Mouse (Mus musculus) CH12.LX (cell line): ENCODE results near the gene Brms1l. TPM values are rescaled to one million over a fixed set of nuclear protein-coding genes. Genes with fewer than 3 reads are reported as not detected.
"Not testable (repeated sequence)": the region's sequence is repeated elsewhere in the genome, so short reads cannot be mapped to it uniquely, and the experiment has no call there.

Experiments used
- DNase-seq: peaks from one replicate; pipeline ENCODE4 v3.0.0-alpha.2; 2013; ENCODE audit errors: extremely low read depth
- H3K27ac ChIP-seq: 2 replicates; pipeline ENCODE4 v1.5.1; 2012; ENCODE audit warnings: low read depth, mild to moderate bottlenecking, control low read depth, moderate library complexity; ENCODE audit not compliant: insufficient read depth
- H3K27me3 ChIP-seq: replicated peaks from 2 replicates; pipeline ENCODE3; 2012; ENCODE audit warnings: inconsistent platforms
- H3K36me3 ChIP-seq, 2 experiments: replicated peaks in 1 of 2; 2 replicates each; pipeline versions ENCODE3 to v1.6.1; 2012; ENCODE audit warnings: inconsistent platforms in 1 of 2, low read length in 1 of 2, mild to moderate bottlenecking in 1 of 2, mixed read lengths in 1 of 2, moderate library complexity in 1 of 2; ENCODE audit not compliant: control insufficient read depth in 1 of 2, insufficient read depth in 1 of 2
- H3K4me1 ChIP-seq, 2 experiments: 2 replicates each; pipeline ENCODE4 v1.6.1; 2012; ENCODE audit warnings: inconsistent platforms in 1 of 2, moderate library complexity in 1 of 2; ENCODE audit not compliant: insufficient read depth in 2 of 2, control insufficient read depth in 1 of 2
- H3K4me2 ChIP-seq: 2 replicates; pipeline ENCODE4 v1.6.1; 2012; ENCODE audit warnings: low read depth, mild to moderate bottlenecking, control low read depth; ENCODE audit not compliant: poor library complexity, insufficient read depth, severe bottlenecking
- H3K4me3 ChIP-seq, 3 experiments: fragments of 150-350 bp in 1 of 3; sonication (generic) in 1 of 3; replicated peaks in 1 of 3; 2 replicates each; pipeline versions ENCODE3 to v1.5.1; 2011 to 2012; ENCODE audit warnings: low read depth in 2 of 3, low read length in 2 of 3, mild to moderate bottlenecking in 2 of 3, moderate library complexity in 2 of 3, control low read depth in 1 of 3, improper control_type of control experiment in 1 of 3, inconsistent platforms in 1 of 3, mixed read lengths in 1 of 3; ENCODE audit not compliant: poor library complexity in 1 of 3
- H3K79me2 ChIP-seq: replicated peaks from 2 replicates; pipeline ENCODE4 v1.6.1; 2012; ENCODE audit warnings: mild to moderate bottlenecking, moderate library complexity; ENCODE audit not compliant: control insufficient read depth, poor library complexity, insufficient read depth, severe bottlenecking; ENCODE audit errors: extremely low read depth
- H3K9ac ChIP-seq: 2 replicates; pipeline ENCODE4 v1.6.1; 2012; ENCODE audit warnings: low read depth, mild to moderate bottlenecking, control low read depth, moderate library complexity; ENCODE audit not compliant: insufficient read depth
- H3K9me3 ChIP-seq: replicated peaks from 2 replicates; pipeline ENCODE3; 2012; ENCODE audit warnings: low read length, inconsistent platforms, mixed read lengths
- BHLHE40 ChIP-seq: IDR thresholded peaks from 2 replicates; pipeline ENCODE4 v1.6.1; 2011; ENCODE audit warnings: mild to moderate bottlenecking, low read depth, low read length, improper control_type of control experiment
- CHD1 ChIP-seq: IDR thresholded peaks from 2 replicates; pipeline ENCODE4 v1.6.1; 2012; ENCODE audit warnings: low read depth, low read length, improper control_type of control experiment, inconsistent platforms
- CHD2 ChIP-seq: IDR thresholded peaks from 2 replicates; pipeline ENCODE4 v1.6.1; 2011; ENCODE audit warnings: low read length, improper control_type of control experiment
- E2F4 ChIP-seq: IDR thresholded peaks from 2 replicates; pipeline ENCODE4 v1.6.1; 2011; ENCODE audit warnings: low read depth, low read length, improper control_type of control experiment; ENCODE audit not compliant: insufficient replicate concordance
- ELF1 ChIP-seq: IDR thresholded peaks from 2 replicates; pipeline ENCODE4 v1.6.1; 2014; ENCODE audit warnings: low read depth, mild to moderate bottlenecking, inconsistent platforms, low read length, improper control_type of control experiment
- GABPA ChIP-seq: IDR thresholded peaks from 2 replicates; pipeline ENCODE4 v1.6.1; 2012; ENCODE audit warnings: low read depth, low read length, improper control_type of control experiment, inconsistent platforms; ENCODE audit not compliant: insufficient replicate concordance
- HCFC1 ChIP-seq: IDR thresholded peaks from 2 replicates; pipeline ENCODE4 v1.6.1; 2012; ENCODE audit warnings: low read depth, mild to moderate bottlenecking, inconsistent platforms, low read length, improper control_type of control experiment
- JUN ChIP-seq: IDR thresholded peaks from 2 replicates; pipeline ENCODE4 v1.6.1; 2011; ENCODE audit warnings: low read depth, mild to moderate bottlenecking, low read length, improper control_type of control experiment, moderate library complexity; ENCODE audit not compliant: insufficient read depth
- KAT2A ChIP-seq: IDR thresholded peaks from 2 replicates; pipeline ENCODE4 v1.6.1; 2012; ENCODE audit warnings: low read length, improper control_type of control experiment, inconsistent platforms; ENCODE audit not compliant: insufficient replicate concordance
- MAFK ChIP-seq: IDR thresholded peaks from 2 replicates; pipeline ENCODE4 v1.6.1; 2011; ENCODE audit warnings: low read length, improper control_type of control experiment; ENCODE audit not compliant: insufficient replicate concordance
- MXI1 ChIP-seq: IDR thresholded peaks from 2 replicates; pipeline ENCODE4 v1.6.1; 2011; ENCODE audit warnings: mild to moderate bottlenecking, low read depth, low read length, improper control_type of control experiment
- NELFE ChIP-seq: IDR thresholded peaks from 2 replicates; pipeline ENCODE4 v1.6.1; 2011; ENCODE audit warnings: low read depth, low read length, improper control_type of control experiment
- PAX5 ChIP-seq: IDR thresholded peaks from 2 replicates; pipeline ENCODE4 v1.6.1; 2012; ENCODE audit warnings: low read length, inconsistent platforms, mixed read lengths
- POLR2A ChIP-seq: IDR thresholded peaks from 2 replicates; pipeline ENCODE4 v1.6.1; 2011; ENCODE audit warnings: low read depth, mild to moderate bottlenecking, improper control_type of control experiment, low read length
- RAD21 ChIP-seq: IDR thresholded peaks from 2 replicates; pipeline ENCODE4 v1.6.1; 2011; ENCODE audit warnings: low read depth, mild to moderate bottlenecking, low read length, improper control_type of control experiment, moderate library complexity
- RCOR1 ChIP-seq: conservative IDR thresholded peaks from 2 replicates; pipeline ENCODE4 v1.6.1; 2012; ENCODE audit warnings: low read depth, mild to moderate bottlenecking, inconsistent platforms, low read length, improper control_type of control experiment
- SIN3A ChIP-seq: IDR thresholded peaks from 2 replicates; pipeline ENCODE4 v1.6.1; 2012; ENCODE audit warnings: low read length, improper control_type of control experiment, inconsistent platforms
- TCF12 ChIP-seq: IDR thresholded peaks from 2 replicates; pipeline ENCODE4 v1.6.1; 2014; ENCODE audit warnings: low read depth, mild to moderate bottlenecking, inconsistent platforms, low read length, improper control_type of control experiment
- UBTF ChIP-seq: IDR thresholded peaks from 2 replicates; pipeline ENCODE4 v1.6.1; 2012; ENCODE audit warnings: low read depth, mild to moderate bottlenecking, inconsistent platforms, low read length, improper control_type of control experiment, moderate library complexity
- USF1 ChIP-seq: IDR thresholded peaks from 2 replicates; pipeline ENCODE4 v1.6.1; 2014; ENCODE audit warnings: low read depth, mild to moderate bottlenecking, inconsistent platforms, low read length, improper control_type of control experiment
- USF2 ChIP-seq: conservative IDR thresholded peaks from 2 replicates; pipeline ENCODE4 v1.6.1; 2011; ENCODE audit warnings: low read depth, low read length, improper control_type of control experiment
- ZC3H11A ChIP-seq: IDR thresholded peaks from 2 replicates; pipeline ENCODE4 v1.6.1; 2012; ENCODE audit warnings: low read depth, mild to moderate bottlenecking, inconsistent platforms, low read length, improper control_type of control experiment
- ZMIZ1 ChIP-seq: IDR thresholded peaks from 2 replicates; pipeline ENCODE4 v1.6.1; 2012; ENCODE audit warnings: low read depth, mild to moderate bottlenecking, inconsistent platforms, low read length, improper control_type of control experiment
- ZNF384 ChIP-seq: IDR thresholded peaks from 2 replicates; pipeline ENCODE4 v1.6.1; 2012; ENCODE audit warnings: low read depth, low read length, improper control_type of control experiment, inconsistent platforms
- dilution Hi-C: fragments of 300-500 bp; cut with MboI; formaldehyde crosslinking; loops from 2 replicates; pipeline ENCODE4 v1.14.3; 2020; ENCODE audit warnings: low sequenced_read_pairs; ENCODE audit not compliant: extremely low pct_unique_long_range_greater_than_20kb, extremely low pct_ligation_motif_present
- in situ Hi-C: fragments of 300-500 bp; cut with MboI; formaldehyde crosslinking; loops from 3 replicates; pipeline ENCODE4 v1.14.3; 2019; ENCODE audit warnings: low sequenced_read_pairs, low pct_ligation_motif_present, low pct_unique_long_range_greater_than_20kb, mixed read lengths
- polyA plus RNA-seq: library from polyadenylated mRNA; unstranded; fragments of >175 nt; gene quantifications from 2 replicates; pipeline ENCODE4 v1.2.1, GENCODE M21; 2012; ENCODE audit warnings: low read depth; ENCODE audit not compliant: insufficient read length
- total RNA-seq, 2 experiments: library from RNA; depleted of rRNA; stranded (reverse); fragments of 300-350 nt in 1 of 2; fragments of >200 nt in 1 of 2; gene quantifications; 2 replicates each; pipeline ENCODE4 v1.2.3; 2012 to 2014

The Brms1l gene
- total and polyA plus RNA-seq, 3 experiments = 17.8 to 32.6 (median 18.9) TPM

- no peak for TF ChIP-seq USF2
These were observed at the start of gene Brms1l (continued) for GRCm38 (mm10) chr12:55836199-55836951.

DNA sequence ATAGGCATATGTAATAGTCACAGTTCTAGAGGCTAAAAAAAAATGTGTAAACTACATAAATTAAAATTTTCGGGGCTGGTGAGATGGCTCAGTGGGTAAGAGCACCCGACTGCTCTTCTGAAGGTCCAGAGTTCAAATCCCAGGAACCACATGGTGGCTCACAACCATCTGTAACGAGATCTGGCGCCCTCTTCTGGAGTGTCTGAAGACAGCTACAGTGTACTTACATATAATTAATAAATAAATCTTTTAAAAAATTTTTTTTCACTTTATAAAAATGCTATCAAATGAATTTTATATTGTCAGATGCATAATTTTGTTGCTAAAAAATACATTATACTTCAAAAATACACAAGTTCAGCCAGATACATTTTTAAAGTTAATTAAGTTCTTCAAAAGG is 41.6 kb upstream of the Brms1l start:
- DNase-seq, H3K4me2 ChIP-seq, in situ Hi-C loops, H3K27ac ChIP-seq, H3K79me2 ChIP-seq, H3K27me3 ChIP-seq, H3K9me3 ChIP-seq, H3K4me3 ChIP-seq, H3K9ac ChIP-seq, dilution Hi-C loops, H3K4me1 ChIP-seq: not testable (repeated sequence)
- peaks cover 6 to 17% of the 10 kb centered on the region in 2 experiments for H3K36me3 ChIP-seq

- Histone ChIP-seq H3K27ac (no peak overlapping the region), H3K9ac (no peak overlapping the region), H3K4me2 (no peak overlapping the region), H3K4me1 (peaks cover 6 to 27% of the 10 kb centered on the region in 2 experiments), H3K79me2 (peaks cover 13% of the 10 kb centered on the region), H3K27me3 (no peaks in the 10 kb centered on the region), H3K36me3 (peaks cover 6 to 15% of the 10 kb centered on the region in 2 experiments), H3K9me3 (peaks cover 2% of the 10 kb centered on the region), H3K4me3 (no peak overlapping the region)
- dilution Hi-C loops (no loop called here), in situ Hi-C loops (no loop called here)
- no peak for DNase-seq
- TF ChIP-seq GABPA (no peak), CHD1 (no peak), HCFC1 (no peak), PAX5 (no peak), CHD2 (no peak)
These were observed 39.0 kb upstream of the Brms1l start for GRCm38 (mm10) chr12:55797103-55797502.

DNA sequence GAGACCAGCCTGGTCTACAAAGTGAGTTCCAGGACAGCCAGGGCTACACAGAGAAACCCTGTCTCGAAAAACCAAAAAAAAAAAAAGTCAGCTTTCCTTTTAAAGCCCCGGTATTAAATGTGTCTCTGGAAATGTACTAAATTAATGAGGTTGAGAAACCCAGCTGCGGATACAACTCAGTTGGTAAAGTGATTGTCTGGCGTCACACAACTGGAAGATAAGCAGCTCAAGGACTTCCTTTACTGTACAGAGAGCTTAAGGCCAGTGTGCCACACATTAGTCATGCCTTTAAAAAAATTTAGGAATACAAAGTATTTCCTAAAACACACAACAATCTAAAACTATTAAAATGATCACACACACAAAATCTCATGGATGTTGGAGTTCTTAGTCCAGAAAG is 37.4 kb upstream of the Brms1l start:
- TF ChIP-seq MXI1 (no peak), RAD21 (no peak), POLR2A (no peak), USF1 (no peak), E2F4 (no peak), TCF12 (no peak), JUN (no peak), HCFC1 (no peak), NELFE (no peak), ZMIZ1 (no peak), KAT2A (no peak), ZNF384 (no peak), MAFK (no peak), ZC3H11A (no peak), RCOR1 (no peak), UBTF (no peak), SIN3A (no peak), ELF1 (no peak), BHLHE40 (no peak)
- H3K9me3 ChIP-seq = peaks cover 2% of the 10 kb centered on the region
- H3K9ac ChIP-seq = no peak overlapping the region
- no peak overlapping the region for H3K27ac ChIP-seq
- no peak overlapping the region for H3K4me2 ChIP-seq
- dilution Hi-C loops (no loop called here), in situ Hi-C loops (no loop called here)
- H3K4me3 ChIP-seq = no peak overlapping the region
- peaks cover 6 to 27% of the 10 kb centered on the region in 2 experiments for H3K4me1 ChIP-seq
- H3K36me3 ChIP-seq = peaks cover 5 to 12% of the 10 kb centered on the region in 2 experiments
- no peak for DNase-seq
- H3K27me3 ChIP-seq = no peaks in the 10 kb centered on the region
- peaks cover 13% of the 10 kb centered on the region for H3K79me2 ChIP-seq
